Mouse (Mus musculus) megakaryocyte, embryonic 14.5 days (primary cell): Measurements from ENCODE around the gene Fgfr2.

Experiments
- FLI1 ChIP-seq: IDR thresholded peaks from 2 replicates; pipeline ENCODE4 v1.6.1; 2012; ENCODE audit warnings: low read length, inconsistent platforms, mixed read lengths
- GATA1 ChIP-seq: IDR thresholded peaks from 3 replicates; pipeline ENCODE4 v1.6.1; 2012; ENCODE audit warnings: mixed read lengths, low read length, inconsistent platforms, borderline replicate concordance

DNA sequence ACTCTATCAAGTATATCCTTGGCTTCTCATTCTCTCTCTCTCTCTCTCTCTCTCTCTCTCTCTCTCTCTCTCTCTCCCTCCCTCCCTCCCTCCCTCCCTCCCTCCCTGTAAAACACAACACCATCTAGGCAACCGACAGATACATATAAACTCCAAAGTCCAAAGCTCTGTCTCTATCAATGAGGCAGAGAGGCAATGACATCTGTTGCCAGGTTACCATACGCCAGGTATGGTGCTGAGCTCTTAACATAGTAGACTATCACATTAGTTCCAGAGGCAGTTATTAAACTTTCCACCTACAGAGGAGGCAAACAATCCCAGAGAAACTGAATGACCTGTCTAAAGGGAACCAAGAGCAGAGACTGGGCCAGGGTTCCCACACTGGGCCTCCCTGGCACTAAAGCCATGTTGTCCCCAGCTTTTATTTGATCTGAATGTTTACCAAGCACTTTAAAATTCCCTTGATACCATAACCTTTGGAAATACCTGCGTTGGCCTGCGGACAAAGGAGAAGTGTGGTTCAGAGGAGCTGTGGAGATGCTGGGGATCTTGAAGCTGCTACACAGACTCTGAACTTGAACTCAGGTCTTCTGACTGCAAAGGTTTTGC is 2268.4 kb downstream of the Fgfr2 start:
- no peak for TF ChIP-seq GATA1
- TF ChIP-seq FLI1 = no peak
